Mouse (Mus musculus) gonadal fat pad, adult 2 months (tissue): Measurements from ENCODE around the gene Napb. TPM values are rescaled to one million over a fixed set of nuclear protein-coding genes. Genes with fewer than 3 reads are reported as not detected.

Experiments used
- DNase-seq: peaks from one replicate; pipeline ENCODE4 v3.0.0-alpha.2; 2012; ENCODE audit warnings: low read depth
- polyA plus RNA-seq: library from polyadenylated mRNA; depleted of rRNA; stranded (reverse); fragments of >200 nt; gene quantifications from 2 replicates; pipeline ENCODE4 v1.2.3, GENCODE M21; 2012; rRNA removed

Napb gene
- polyA plus RNA-seq, 1 experiment, result 1.5 TPM

- no peak for DNase-seq
Observed at GRCm38 (mm10) chr2:148687971-148688370, 44.3 kb downstream of the Napb start.

- no peak for DNase-seq
Observed at GRCm38 (mm10) chr2:148686862-148687261, 45.4 kb downstream of the Napb start.

- no peak for DNase-seq
Observed at GRCm38 (mm10) chr2:148685709-148686108, 46.6 kb downstream of the Napb start.

GRCm38 (mm10) chr2:148684972-148685371 lies 47.3 kb downstream of the Napb start:
- DNase-seq, result peak; percentile 86

GRCm38 (mm10) chr2:148683031-148683430 lies 49.2 kb downstream of the Napb start:
- no peak for DNase-seq

GRCm38 (mm10) chr2:148681461-148681891 lies 50.8 kb downstream of the Napb start:
- no peak for DNase-seq

GRCm38 (mm10) chr2:148680775-148681291 lies 51.4 kb downstream of the Napb start, which contains the start of gene Gzf1:
TSS of gene Gzf1 (plus strand) at chr2:148681023.
- no peak for DNase-seq

- DNase-seq, result no peak
Observed at GRCm38 (mm10) chr2:148679346-148679745, 52.9 kb downstream of the Napb start.

GRCm38 (mm10) chr2:148677801-148678200 lies 54.5 kb downstream of the Napb start:
- no peak for DNase-seq

GRCm38 (mm10) chr2:148672199-148673096 lies 59.8 kb downstream of the Napb start, which contains the start of gene Nxt1:
TSS of gene Nxt1 (plus strand) at chr2:148672601.
- no peak for DNase-seq

- no peak for DNase-seq
Observed at GRCm38 (mm10) chr2:148663458-148663857, 68.8 kb downstream of the Napb start.

- DNase-seq, result no peak
Observed at GRCm38 (mm10) chr2:148654961-148655360, 77.3 kb downstream of the Napb start.

- DNase-seq, result no peak
Observed at GRCm38 (mm10) chr2:148650587-148651357, 81.5 kb downstream of the Napb start.

- no peak for DNase-seq
Observed at GRCm38 (mm10) chr2:148644421-148645000, 87.8 kb downstream of the Napb start.

Other genes with a start within 250 kb of the Napb start
- gene Nxt1, start 59.9 kb downstream of the Napb start, polyA plus RNA-seq, result 22.4 and 24.8 TPM in 2 replicates
- gene Gzf1, start 51.4 kb downstream of the Napb start, polyA plus RNA-seq, result 14.4 and 14.5 TPM in 2 replicates
- gene Cstl1, start 17.9 kb upstream of the Napb start, polyA plus RNA-seq, result 0.61 and 0.71 TPM in 2 replicates
- gene Cst11, start 39.0 kb upstream of the Napb start, polyA plus RNA-seq, result 655 and 970 TPM in 2 replicates
- gene 8030411F24Rik, start 49.5 kb upstream of the Napb start, polyA plus RNA-seq, result 0.60 TPM in 1 of 2 replicates, not detected in the other
- 188 and 311 TPM in 2 replicates for gene Cst12, start 56.9 kb upstream of the Napb start, polyA plus RNA-seq
- gene Cst8, start 66.3 kb upstream of the Napb start, polyA plus RNA-seq, result 550 and 654 TPM in 2 replicates
- gene Cst13, start 87.6 kb upstream of the Napb start, polyA plus RNA-seq, result 0.23 TPM in 1 of 2 replicates, not detected in the other
- gene Cst9, start 102.7 kb upstream of the Napb start, polyA plus RNA-seq, result 0.24 TPM in 1 of 2 replicates, not detected in the other
- 2,481 and 2,782 TPM in 2 replicates for gene 9230104L09Rik, start 132.6 kb upstream of the Napb start, polyA plus RNA-seq
- 1,716 and 1,883 TPM in 2 replicates for gene Cst3, start 143.2 kb upstream of the Napb start, polyA plus RNA-seq